In genomic region chr8:112583440-112583839, GRCm38 (mm10) we compare ENCODE assay signal across 14 mouse cellular contexts.
"Had no signal": no experiment of that assay in that cellular context is flagged by ENCODE, and none has a peak within 500 bp of the region (broad histone marks: within the 10 kb centered on the region; RNA-seq: fewer than 3 reads in every experiment).

No protein-coding gene starts in this region.

- DNase-seq: gastrocnemius, postnatal 14 days; gastrocnemius, postnatal 36 days; heart, adult 11 months; heart, adult 2 months; heart, postnatal 14 days; heart, postnatal 36 days; kidney, adult 11 months; kidney, adult 2 months; kidney, adult 9 months; kidney, postnatal 14 days; kidney, postnatal 36 days; layer of hippocampus, adult 9-11 months; layer of hippocampus, postnatal 36 days; left cerebral cortex, postnatal 4 days had no signal
